9 mouse cellular contexts compared by ENCODE assay signal in genomic region chr15:78184855-78185254, GRCm38 (mm10). TPM values are rescaled to one million over a fixed set of nuclear protein-coding genes. Genes with fewer than 3 reads are reported as not detected.
DNase-seq lines count a peak whose midpoint lies in the region; ATAC-seq lines count a peak whose summit lies in the region.
"Had no signal": no experiment of that assay in that cellular context is flagged by ENCODE, and none has a peak within 500 bp of the region (broad histone marks: within the 10 kb centered on the region; RNA-seq: fewer than 3 reads in every experiment).

No protein-coding gene starts in this region.

- no peaks in the 10 kb centered on the region for H3K27me3 ChIP-seq in forebrain, embryonic 11.5 days (ENCODE audit: control insufficient read depth, insufficient read depth, low read length)
- peaks cover 14% of the 10 kb centered on the region; the same call in 1 of the 2 replicates for H3K27me3 ChIP-seq in intestine, embryonic 16.5 days (replicated peaks; ENCODE audit: control insufficient read depth, insufficient read depth, low read length)
- no peaks in the 10 kb centered on the region for H3K27me3 ChIP-seq in stomach, embryonic 16.5 days (ENCODE audit: control insufficient read depth, insufficient read depth, low read length)

- H3K4me2 ChIP-seq in forebrain, embryonic 11.5 days (ENCODE audit: low read depth, low read length, severe bottlenecking): peak overlapping the region; percentile 1; the same call in 1 of the 2 replicates
- H3K4me2 ChIP-seq in intestine, embryonic 16.5 days (ENCODE audit: low read depth, low read length): no peak overlapping the region
- H3K4me2 ChIP-seq in stomach, embryonic 16.5 days (ENCODE audit: low read depth, low read length): no peak overlapping the region
- H3K4me2 ChIP-seq: embryonic facial prominence, embryonic 13.5 days had no signal

- peak; percentile 44 for DNase-seq in layer of hippocampus, adult 9-11 months
- no peak for DNase-seq in layer of hippocampus, adult 9-10 months (ENCODE audit: low spot score)
- peak; percentile 79 for DNase-seq in R1 (ENCODE audit: low read depth, low spot score)
- DNase-seq in forebrain, embryonic 11.5 days (ENCODE audit: low spot score): peak; percentile 73

- H3K4me3 ChIP-seq in forebrain, embryonic 11.5 days (ENCODE audit: low read depth, low read length): no peak overlapping the region
- no peak overlapping the region for H3K4me3 ChIP-seq in intestine, embryonic 16.5 days (ENCODE audit: low read length)
- H3K4me3 ChIP-seq in stomach, embryonic 16.5 days (replicated peaks; ENCODE audit: low read length): no peak overlapping the region
- H3K4me3 ChIP-seq: embryonic facial prominence, embryonic 13.5 days had no signal

- H3K4me1 ChIP-seq in forebrain, embryonic 11.5 days (replicated peaks; ENCODE audit: control insufficient read depth, insufficient read depth, low read length): no peaks in the 10 kb centered on the region
- H3K4me1 ChIP-seq in intestine, embryonic 16.5 days (ENCODE audit: control insufficient read depth, insufficient read depth, low read length): no peaks in the 10 kb centered on the region
- H3K4me1 ChIP-seq in stomach, embryonic 16.5 days (ENCODE audit: control insufficient read depth, insufficient read depth, low read length): no peaks in the 10 kb centered on the region

- peak; percentile 80 for ATAC-seq in forebrain, embryonic 11.5 days (replicated peaks; ENCODE audit: low FRiP score)
- peak; percentile 38; the same call in 1 of the 2 replicates for ATAC-seq in intestine, embryonic 16.5 days
- peak; percentile 52; the same call in 1 of the 2 replicates for ATAC-seq in megakaryocyte-erythroid progenitor cell, adult 5-6 weeks (replicated peaks; ENCODE audit: low FRiP score, low TSS enrichment, poor library complexity, severe bottlenecking)
- peak; percentile 70; the same call in 1 of the 2 replicates for ATAC-seq in stomach, embryonic 16.5 days (ENCODE audit: insufficient read depth, low FRiP score)
- ATAC-seq in cerebellum, adult (ENCODE audit: insufficient number of reproducible peaks, low FRiP score, low TSS enrichment): no peak

- no peak overlapping the region for H3K27ac ChIP-seq in forebrain, embryonic 11.5 days (ENCODE audit: low read depth, low read length)
- no peak overlapping the region for H3K27ac ChIP-seq in intestine, embryonic 16.5 days (ENCODE audit: low read length)
- H3K27ac ChIP-seq in stomach, embryonic 16.5 days (ENCODE audit: low read length): no peak overlapping the region
- H3K27ac ChIP-seq: embryonic facial prominence, embryonic 13.5 days had no signal

- no peak overlapping the region for H3K9ac ChIP-seq in forebrain, embryonic 11.5 days (ENCODE audit: low read length)
- no peak overlapping the region for H3K9ac ChIP-seq in intestine, embryonic 16.5 days (ENCODE audit: low read depth, low read length)
- no peak overlapping the region for H3K9ac ChIP-seq in stomach, embryonic 16.5 days (ENCODE audit: low read length)
- H3K9ac ChIP-seq: embryonic facial prominence, embryonic 13.5 days had no signal

- H3K36me3 ChIP-seq in forebrain, embryonic 11.5 days (ENCODE audit: control insufficient read depth, insufficient read depth, low read length): no peaks in the 10 kb centered on the region
- no peaks in the 10 kb centered on the region for H3K36me3 ChIP-seq in intestine, embryonic 16.5 days (ENCODE audit: control insufficient read depth, insufficient read depth, low read length)
- no peaks in the 10 kb centered on the region for H3K36me3 ChIP-seq in stomach, embryonic 16.5 days (ENCODE audit: control insufficient read depth, insufficient read depth, low read length)
- H3K36me3 ChIP-seq: embryonic facial prominence, embryonic 13.5 days had no signal

- no peaks in the 10 kb centered on the region for H3K9me3 ChIP-seq in forebrain, embryonic 11.5 days (ENCODE audit: control insufficient read depth, low read length)
- no peaks in the 10 kb centered on the region for H3K9me3 ChIP-seq in intestine, embryonic 16.5 days (ENCODE audit: control insufficient read depth, low read length)
- no peaks in the 10 kb centered on the region for H3K9me3 ChIP-seq in stomach, embryonic 16.5 days (replicated peaks; ENCODE audit: control insufficient read depth, low read length)
- H3K9me3 ChIP-seq: embryonic facial prominence, embryonic 13.5 days had no signal

- WGBS in forebrain, embryonic 11.5 days: 4% methylated on average over 10 of the region's 10 CpGs
- WGBS in intestine, embryonic 16.5 days: 4% methylated on average over 10 of the region's 10 CpGs
- 6% methylated on average over 10 of the region's 10 CpGs for WGBS in stomach, embryonic 16.5 days

RNA-seq across cellular contexts. Expression of gene Ift27, which starts 10.9 kb away (rescaled TPM):
- polyA plus RNA-seq in forebrain, embryonic 11.5 days (2014; fragmentation: Nextera tagmentation; extraction: Ambion mirVana): 142 and 145 TPM in 2 replicates
- polyA plus RNA-seq in intestine, embryonic 16.5 days (2015; fragmentation: Nextera tagmentation; extraction: Ambion mirVana): 51.7 and 57.4 TPM in 2 replicates
- total RNA-seq in megakaryocyte-erythroid progenitor cell, adult 5-6 weeks (2014; fragmentation: Nextera tagmentation): 50.0 and 53.9 TPM in 2 replicates
- total RNA-seq in megakaryocyte-erythroid progenitor cell, adult 5-6 weeks (2017): 4.7 and 14.0 TPM in 2 replicates
- polyA plus RNA-seq in stomach, embryonic 16.5 days (2015; fragmentation: Nextera tagmentation; extraction: Ambion mirVana): 57.7 and 66.6 TPM in 2 replicates

RNA-seq across cellular contexts. Expression of gene Pvalb, which starts 21.3 kb away (rescaled TPM):
- polyA plus RNA-seq in forebrain, embryonic 11.5 days (2014; fragmentation: Nextera tagmentation; extraction: Ambion mirVana): not detected in 2 replicates
- not detected in 2 replicates for polyA plus RNA-seq in intestine, embryonic 16.5 days (2015; fragmentation: Nextera tagmentation; extraction: Ambion mirVana)
- not detected in 2 replicates for total RNA-seq in megakaryocyte-erythroid progenitor cell, adult 5-6 weeks (2014; fragmentation: Nextera tagmentation)
- total RNA-seq in megakaryocyte-erythroid progenitor cell, adult 5-6 weeks (2017): not detected in 2 replicates
- polyA plus RNA-seq in stomach, embryonic 16.5 days (2015; fragmentation: Nextera tagmentation; extraction: Ambion mirVana): 0.25 and 0.28 TPM in 2 replicates
- polyA plus RNA-seq: embryonic facial prominence, embryonic 13.5 days had no signal

RNA-seq across cellular contexts. Expression of gene Ncf4, which starts 59.7 kb away (rescaled TPM):
- 4.7 and 8.2 TPM in 2 replicates for polyA plus RNA-seq in forebrain, embryonic 11.5 days (2014; fragmentation: Nextera tagmentation; extraction: Ambion mirVana)
- 4.2 and 5.6 TPM in 2 replicates for polyA plus RNA-seq in intestine, embryonic 16.5 days (2015; fragmentation: Nextera tagmentation; extraction: Ambion mirVana)
- 2.9 and 6.6 TPM in 2 replicates for total RNA-seq in megakaryocyte-erythroid progenitor cell, adult 5-6 weeks (2014; fragmentation: Nextera tagmentation)
- 4.8 TPM in 2 replicates for total RNA-seq in megakaryocyte-erythroid progenitor cell, adult 5-6 weeks (2017)
- 7.5 and 11.9 TPM in 2 replicates for polyA plus RNA-seq in stomach, embryonic 16.5 days (2015; fragmentation: Nextera tagmentation; extraction: Ambion mirVana)
